Mouse (Mus musculus) lung, embryonic 15.5 days (tissue): Measurements from ENCODE around the gene Slc6a13. TPM values are rescaled to one million over a fixed set of nuclear protein-coding genes. Genes with fewer than 3 reads are reported as not detected.

Source experiments
- microRNA-seq: library from miRNA; unstranded; fragments of <30 nt; microRNA quantifications from one replicate; pipeline ENCODE4, GENCODE M21; 2016
- polyA plus RNA-seq: library from polyadenylated mRNA; unstranded; fragments of >200 nt; fragmentation: Nextera tagmentation; extraction: Ambion mirVana; gene quantifications from 2 replicates; pipeline ENCODE4 v1.2.1, GENCODE M21; 2015

The Slc6a13 gene
- polyA plus RNA-seq, 1 experiment from 2014 or later = 0.67 TPM

Small RNA genes within 50 kb of the gene (microRNA-seq; reads per million reads assigned to microRNA genes)
- not detected for gene Gm24855

Other genes starting within 250 kb of the Slc6a13 start
- 17.6 and 20.0 TPM in 2 replicates for gene Mical3, start 169.2 kb upstream of the Slc6a13 start, polyA plus RNA-seq
- gene Pex26, start 116.6 kb upstream of the Slc6a13 start, polyA plus RNA-seq = 10.9 and 13.5 TPM in 2 replicates
- gene Tuba8, start 89.5 kb upstream of the Slc6a13 start, polyA plus RNA-seq = 6.3 and 7.8 TPM in 2 replicates
- 4.9 and 7.3 TPM in 2 replicates for gene Usp18, start 54.3 kb upstream of the Slc6a13 start, polyA plus RNA-seq
- not detected in 2 replicates for gene Slc6a12, start 42.8 kb downstream of the Slc6a13 start, polyA plus RNA-seq
- 0.04 and 0.05 TPM in 2 replicates for gene Iqsec3, start 173.5 kb downstream of the Slc6a13 start, polyA plus RNA-seq